Mouse (Mus musculus): ENCODE measurements at regions not wholly inside any gene's neighbourhood (a gene's known extent, or its start where the extent isn't known, plus 50 kb on each side); places are given as distances from the start of the nearest gene placed in this dataset.

GRCm38 (mm10) chr16:77422385-77423363, 179.2 kb downstream of the Gm11146 start:
- H3K36me3 ChIP-seq (ENCODE audit: control insufficient read depth, insufficient read depth, low read length): no peaks in the 10 kb centered on the region
- H3K4me3 ChIP-seq (ENCODE audit: insufficient read depth, low read depth, low read length): no peak overlapping the region
- no peaks in the 10 kb centered on the region for H3K27me3 ChIP-seq (replicated peaks; ENCODE audit: control insufficient read depth, insufficient read depth, low read length)
- H3K4me1 ChIP-seq (ENCODE audit: control insufficient read depth, insufficient read depth, low read length): peaks cover 7% of the 10 kb centered on the region; the same call in 1 of the 2 replicates
- TF ChIP-seq CTCF (conservative IDR thresholded peaks at IDR 0.05; ENCODE audit: insufficient read depth, insufficient read length, low read depth, low read length) (no peak), POLR2A (IDR thresholded peaks at IDR 0.05; ENCODE audit: low read depth, low read length) (no peak)
- DNase-seq: no peak
- 80% methylated on average over 12 of the region's 12 CpGs for WGBS
- no peak overlapping the region; the same call in 1 of the 2 replicates for H3K27ac ChIP-seq (ENCODE audit: insufficient read depth, low read depth, low read length)

DNA sequence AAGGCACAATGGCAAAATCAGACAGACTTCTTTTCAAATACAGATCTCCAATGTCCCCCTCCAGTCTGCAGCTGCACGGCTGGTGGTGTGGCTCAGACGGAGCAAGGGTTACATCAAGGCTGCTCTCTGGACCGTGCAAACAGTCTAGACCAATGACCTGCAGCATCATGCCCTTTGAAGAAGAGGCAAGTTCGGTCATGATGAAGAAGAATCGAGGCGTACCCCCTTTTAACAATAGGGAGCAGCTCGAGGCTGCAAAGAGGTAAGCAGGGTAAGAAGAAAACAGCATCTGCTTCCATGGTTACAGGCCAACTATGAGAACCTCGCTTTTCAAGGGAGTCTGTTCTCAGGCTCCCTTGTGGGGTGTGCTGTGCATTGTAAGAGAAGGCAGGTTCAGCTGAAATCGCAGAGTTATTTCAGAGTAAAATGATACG, 180.3 kb downstream of the Gm11146 start:
- no peaks in the 10 kb centered on the region for H3K27me3 ChIP-seq (replicated peaks; ENCODE audit: control insufficient read depth, insufficient read depth, low read length)
- no peaks in the 10 kb centered on the region for H3K36me3 ChIP-seq (ENCODE audit: control insufficient read depth, insufficient read depth, low read length)
- DNase-seq: peak; percentile 85
- peak overlapping the region; percentile 61 for H3K27ac ChIP-seq (ENCODE audit: insufficient read depth, low read depth, low read length)
- H3K4me3 ChIP-seq (ENCODE audit: insufficient read depth, low read depth, low read length): 0 out of 2 replicates have a peak overlapping the region, but pooled peaks have one; percentile 0
- peaks cover 7% of the 10 kb centered on the region; the same call in 1 of the 2 replicates for H3K4me1 ChIP-seq (ENCODE audit: control insufficient read depth, insufficient read depth, low read length)
- no peak for TF ChIP-seq POLR2A (IDR thresholded peaks at IDR 0.05; ENCODE audit: low read depth, low read length)
- no peak for TF ChIP-seq CTCF (conservative IDR thresholded peaks at IDR 0.05; ENCODE audit: insufficient read depth, insufficient read length, low read depth, low read length)
- WGBS: 25% methylated on average over 10 of the region's 10 CpGs

DNA sequence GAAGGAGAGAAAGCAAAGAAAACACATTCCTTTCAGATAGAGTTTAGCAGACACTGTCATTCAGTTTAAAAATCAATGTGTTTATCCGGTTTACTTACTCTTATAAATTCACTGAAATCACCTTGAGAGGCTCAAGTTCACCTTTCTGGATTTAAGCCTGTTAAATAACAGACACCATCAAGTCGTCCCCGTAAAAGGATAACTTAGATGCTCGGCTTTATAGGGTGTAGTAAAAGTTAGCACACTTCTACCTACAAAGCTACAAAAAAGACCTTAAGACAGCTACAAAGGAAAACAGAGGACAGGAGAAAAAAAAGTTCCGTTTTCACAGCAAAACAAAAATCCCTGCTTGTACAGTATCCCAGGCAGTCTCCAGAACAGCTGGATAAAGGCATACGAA, 180.9 kb downstream of the Gm11146 start:
- TF ChIP-seq CTCF (conservative IDR thresholded peaks at IDR 0.05; ENCODE audit: insufficient read depth, insufficient read length, low read depth, low read length) (no peak), POLR2A (IDR thresholded peaks at IDR 0.05; ENCODE audit: low read depth, low read length) (no peak)
- H3K36me3 ChIP-seq (ENCODE audit: control insufficient read depth, insufficient read depth, low read length): no peaks in the 10 kb centered on the region
- WGBS: 34% methylated on average over 6 of the region's 6 CpGs
- peak overlapping the region; percentile 61 for H3K27ac ChIP-seq (ENCODE audit: insufficient read depth, low read depth, low read length)
- DNase-seq: peak; percentile 35
- peaks cover 7% of the 10 kb centered on the region; the same call in 1 of the 2 replicates for H3K4me1 ChIP-seq (ENCODE audit: control insufficient read depth, insufficient read depth, low read length)
- no peak overlapping the region for H3K4me3 ChIP-seq (ENCODE audit: insufficient read depth, low read depth, low read length)
- no peaks in the 10 kb centered on the region for H3K27me3 ChIP-seq (replicated peaks; ENCODE audit: control insufficient read depth, insufficient read depth, low read length)

- Histone ChIP-seq H3K36me3 (ENCODE audit: control insufficient read depth, insufficient read depth, low read length) (no peaks in the 10 kb centered on the region), H3K27ac (ENCODE audit: insufficient read depth, low read depth, low read length) (peak overlapping the region; percentile 64), H3K4me1 (ENCODE audit: control insufficient read depth, insufficient read depth, low read length) (peaks cover 7% of the 10 kb centered on the region; the same call in 1 of the 2 replicates), H3K27me3 (replicated peaks; ENCODE audit: control insufficient read depth, insufficient read depth, low read length) (no peaks in the 10 kb centered on the region), H3K4me3 (ENCODE audit: insufficient read depth, low read depth, low read length) (no peak overlapping the region)
- WGBS: 64% methylated on average over 8 of the region's 8 CpGs
- TF ChIP-seq CTCF (conservative IDR thresholded peaks at IDR 0.05; ENCODE audit: insufficient read depth, insufficient read length, low read depth, low read length) (no peak), POLR2A (IDR thresholded peaks at IDR 0.05; ENCODE audit: low read depth, low read length) (no peak)
- DNase-seq: peak; percentile 24
Measured at GRCm38 (mm10) chr16:77420136-77420860, 181.6 kb downstream of the Gm11146 start.

DNA sequence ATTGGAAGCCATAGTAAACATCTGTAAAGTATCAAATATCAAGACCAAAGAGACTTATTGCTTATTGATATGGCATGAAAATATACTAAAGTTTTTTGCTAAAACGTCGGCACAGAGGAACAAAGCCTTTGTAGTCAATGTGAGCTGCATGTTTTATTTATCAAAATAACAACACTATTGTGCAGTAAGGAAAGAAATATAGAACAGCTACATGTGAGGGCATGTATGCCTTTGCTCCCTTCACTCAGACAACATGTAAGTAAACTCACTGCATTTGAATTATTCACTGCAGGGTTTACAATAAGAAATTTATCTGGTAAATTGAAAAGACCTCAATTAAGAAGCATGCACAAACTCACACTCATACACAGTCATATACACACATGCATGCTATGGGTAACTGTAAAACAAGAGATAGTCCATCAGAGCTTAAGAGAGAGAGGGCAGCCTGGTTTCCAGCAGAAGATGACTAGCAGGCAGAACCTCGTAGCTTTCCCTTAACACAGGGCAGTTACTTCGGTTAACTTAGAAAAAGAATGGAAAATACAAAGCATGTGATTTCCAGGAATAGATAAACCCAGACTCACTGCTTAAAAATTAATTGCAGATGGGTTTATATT, 182.7 kb downstream of the Gm11146 start:
- peak; percentile 67 for DNase-seq
- Histone ChIP-seq H3K27ac (ENCODE audit: insufficient read depth, low read depth, low read length) (peak overlapping the region; percentile 31; the same call in 1 of the 2 replicates), H3K27me3 (replicated peaks; ENCODE audit: control insufficient read depth, insufficient read depth, low read length) (no peaks in the 10 kb centered on the region), H3K4me3 (ENCODE audit: insufficient read depth, low read depth, low read length) (no peak overlapping the region), H3K36me3 (ENCODE audit: control insufficient read depth, insufficient read depth, low read length) (no peaks in the 10 kb centered on the region), H3K4me1 (ENCODE audit: control insufficient read depth, insufficient read depth, low read length) (peaks cover 7% of the 10 kb centered on the region; the same call in 1 of the 2 replicates)
- TF ChIP-seq POLR2A (IDR thresholded peaks at IDR 0.05; ENCODE audit: low read depth, low read length) (no peak), CTCF (conservative IDR thresholded peaks at IDR 0.05; ENCODE audit: insufficient read depth, insufficient read length, low read depth, low read length) (no peak)
- 39% methylated on average over 4 of the region's 4 CpGs for WGBS

- TF ChIP-seq CTCF (conservative IDR thresholded peaks at IDR 0.05; ENCODE audit: insufficient read depth, insufficient read length, low read depth, low read length) (no peak), POLR2A (IDR thresholded peaks at IDR 0.05; ENCODE audit: low read depth, low read length) (no peak)
- H3K4me1 ChIP-seq (ENCODE audit: control insufficient read depth, insufficient read depth, low read length): peaks cover 7% of the 10 kb centered on the region; the same call in 1 of the 2 replicates
- 88% methylated on average over 1 of the region's 1 CpGs for WGBS
Measured at GRCm38 (mm10) chr16:77418486-77418885, 183.4 kb downstream of the Gm11146 start.

More at GRCm38 (mm10) chr16:77418486-77418885, 183.4 kb downstream of the Gm11146 start:
- DNase-seq: no peak
- no peak overlapping the region for H3K4me3 ChIP-seq (ENCODE audit: insufficient read depth, low read depth, low read length)
- H3K27me3 ChIP-seq (replicated peaks; ENCODE audit: control insufficient read depth, insufficient read depth, low read length): no peaks in the 10 kb centered on the region
- H3K27ac ChIP-seq (ENCODE audit: insufficient read depth, low read depth, low read length): no peak overlapping the region
- H3K36me3 ChIP-seq (ENCODE audit: control insufficient read depth, insufficient read depth, low read length): no peaks in the 10 kb centered on the region

All from kidney, adult 2 months (tissue).